Mouse (Mus musculus) G1E (cell line): ENCODE measurements around the gene Arhgap11a.

Source experiments
- CTCF ChIP-seq: IDR thresholded peaks from 2 replicates; pipeline ENCODE4 v1.5.1; 2012; ENCODE audit warnings: low read depth, low read length, inconsistent platforms, mixed read lengths
- GATA1 ChIP-seq: IDR thresholded peaks from 2 replicates; pipeline ENCODE4 v1.6.1; 2012; ENCODE audit warnings: borderline replicate concordance, low read length, inconsistent platforms, mixed read lengths
- GATA2 ChIP-seq: IDR thresholded peaks from 2 replicates; pipeline ENCODE4 v1.6.1; 2012; ENCODE audit warnings: low read depth, low read length, inconsistent platforms, borderline replicate concordance
- TAL1 ChIP-seq: conservative IDR thresholded peaks from 2 replicates; pipeline ENCODE4 v1.6.1; 2012; ENCODE audit warnings: low read depth, low read length, inconsistent platforms, mixed read lengths

GRCm38 (mm10) chr2:113822367-113822766 is 26.1 kb downstream of the Arhgap11a start:
- TF ChIP-seq CTCF (no peak), TAL1 (no peak), GATA2 (no peak), GATA1 (no peak)
